Mouse (Mus musculus) 416B (cell line): ENCODE results near the gene Mta1.

Experiments used
- DNase-seq: peaks from one replicate; pipeline ENCODE4 v3.0.0; 2011; ENCODE audit warnings: low read depth

The Mta1 gene

DNA sequence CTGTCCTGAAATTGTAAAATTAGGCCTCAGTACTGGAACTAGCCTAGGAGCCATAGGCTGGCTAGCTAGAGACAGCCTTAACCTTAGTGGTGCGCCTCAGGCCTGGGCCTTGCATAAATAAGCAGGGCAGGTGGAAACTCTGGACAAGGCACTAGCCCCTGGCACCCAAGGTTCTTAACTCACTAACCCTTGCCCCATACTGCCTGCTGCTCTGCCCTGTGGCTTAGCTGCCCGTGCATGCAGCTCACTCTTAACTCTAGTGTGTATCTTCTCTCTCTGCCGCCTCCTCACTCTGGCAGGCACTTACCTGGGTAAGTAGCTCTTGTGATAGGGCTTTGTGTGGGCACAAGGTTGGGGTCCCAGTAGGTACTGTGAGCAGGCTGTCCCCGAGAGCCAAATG lies 36.4 kb downstream of the Mta1 start:
- DNase-seq: no peak

DNA sequence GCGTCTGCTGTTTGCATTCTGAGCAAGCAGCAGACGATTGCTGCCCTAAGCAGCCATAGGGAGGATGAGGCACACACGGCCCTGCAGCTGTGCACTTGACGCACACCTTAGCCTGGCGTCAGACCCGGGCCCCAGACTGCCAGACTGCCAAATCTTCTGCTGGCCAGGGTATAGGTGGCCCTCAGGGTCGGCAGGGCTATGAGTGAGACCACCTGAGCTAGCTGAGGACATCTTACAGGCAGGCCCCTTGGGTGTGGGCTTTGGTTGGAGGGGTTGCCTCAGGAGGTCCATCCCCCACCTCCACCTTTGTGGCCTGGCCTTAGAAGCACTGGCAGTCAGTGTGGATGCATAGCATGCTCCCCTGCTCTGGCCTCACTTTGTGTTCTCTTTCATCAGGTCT lies 37.3 kb downstream of the Mta1 start:
- no peak for DNase-seq

DNA sequence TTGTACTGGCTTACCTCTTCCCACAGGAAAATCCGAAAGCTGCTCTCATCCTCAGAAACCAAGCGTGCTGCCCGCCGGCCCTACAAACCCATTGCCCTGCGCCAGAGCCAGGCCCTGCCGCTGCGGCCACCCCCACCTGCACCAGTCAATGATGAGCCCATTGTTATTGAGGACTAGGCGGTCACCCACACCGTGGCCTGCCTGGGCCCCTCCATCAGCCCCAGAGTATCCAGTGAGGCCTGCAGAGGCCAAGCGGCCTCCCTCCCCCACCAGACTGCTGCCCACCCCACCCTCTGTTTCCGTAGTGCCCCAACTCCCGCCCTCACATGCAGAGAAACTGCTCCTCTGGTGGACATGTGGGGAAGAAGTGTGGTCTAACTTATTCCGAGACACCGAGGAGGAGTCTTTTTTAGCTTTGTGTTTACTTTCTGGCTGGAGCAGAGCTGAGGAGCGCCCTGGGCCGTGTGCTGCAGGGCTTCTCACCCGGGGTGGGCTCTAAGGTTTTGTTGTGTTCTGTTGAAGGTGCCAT lies 38.5 kb downstream of the Mta1 start:
- no peak for DNase-seq

DNA sequence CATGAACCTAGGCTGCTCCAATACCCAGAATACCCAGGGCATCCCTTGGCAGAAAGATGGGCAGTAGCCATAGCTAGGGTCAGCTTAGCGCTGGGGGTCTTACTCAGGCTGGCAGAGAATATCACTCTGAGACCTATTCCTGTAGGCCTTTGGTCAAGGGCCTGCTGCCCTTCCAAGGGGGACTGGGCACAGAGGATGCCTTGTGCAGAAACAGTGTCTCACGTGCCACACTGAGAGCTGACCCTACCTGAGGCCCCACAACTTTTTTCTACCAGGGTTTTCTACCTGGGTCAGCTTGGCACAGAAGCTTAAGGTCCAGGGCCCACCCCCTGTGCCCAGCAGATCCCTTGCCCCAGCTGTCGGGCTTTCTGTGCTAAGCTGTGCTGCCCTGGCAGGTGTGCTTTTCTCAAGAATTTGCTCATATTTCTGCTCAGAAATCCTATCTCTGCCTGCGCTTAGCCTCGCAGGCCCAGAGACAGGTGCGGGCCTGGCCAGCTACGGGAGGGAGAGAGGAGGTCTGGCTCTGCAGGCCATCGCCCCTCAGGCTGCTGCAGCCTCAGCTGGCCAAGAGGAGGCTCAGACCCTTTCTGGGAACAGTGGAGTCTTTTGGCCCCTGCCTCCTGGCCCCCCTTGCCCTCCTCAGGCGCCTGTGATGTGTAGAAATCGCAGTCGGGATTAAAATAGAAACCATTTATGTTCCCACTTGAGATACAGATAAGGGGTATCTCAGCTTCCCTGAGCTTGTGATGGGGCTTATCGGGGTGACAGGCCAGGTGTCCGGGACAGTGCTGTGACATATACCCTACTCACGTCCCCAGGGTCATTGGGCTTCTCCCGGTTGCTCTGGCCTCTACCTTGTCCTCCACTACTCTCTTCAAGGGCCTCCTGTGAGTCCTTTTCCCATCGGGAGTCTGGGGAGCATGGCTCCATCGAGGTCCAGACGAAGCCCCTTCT lies 39.5 kb downstream of the Mta1 start:
- DNase-seq: no peak

DNA sequence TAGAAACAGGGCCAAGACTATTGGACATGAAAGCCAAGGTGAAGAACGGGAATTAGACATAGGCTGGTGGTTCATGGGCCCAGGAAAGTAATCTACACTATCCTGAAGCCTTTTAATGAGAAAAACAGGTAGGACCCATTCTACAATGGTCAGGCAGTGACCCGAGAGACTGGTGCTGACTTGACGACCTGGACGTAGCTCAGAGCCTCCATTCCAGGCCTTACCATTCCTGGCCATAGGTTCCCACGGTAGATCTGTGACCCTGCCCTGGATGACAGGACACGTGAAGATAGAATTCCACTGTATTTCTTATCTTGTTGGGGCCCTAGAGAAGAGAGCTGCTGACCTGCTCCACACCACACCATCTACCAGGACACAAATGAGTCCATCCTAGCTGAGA lies 40.2 kb downstream of the Mta1 start:
- no peak for DNase-seq

DNA sequence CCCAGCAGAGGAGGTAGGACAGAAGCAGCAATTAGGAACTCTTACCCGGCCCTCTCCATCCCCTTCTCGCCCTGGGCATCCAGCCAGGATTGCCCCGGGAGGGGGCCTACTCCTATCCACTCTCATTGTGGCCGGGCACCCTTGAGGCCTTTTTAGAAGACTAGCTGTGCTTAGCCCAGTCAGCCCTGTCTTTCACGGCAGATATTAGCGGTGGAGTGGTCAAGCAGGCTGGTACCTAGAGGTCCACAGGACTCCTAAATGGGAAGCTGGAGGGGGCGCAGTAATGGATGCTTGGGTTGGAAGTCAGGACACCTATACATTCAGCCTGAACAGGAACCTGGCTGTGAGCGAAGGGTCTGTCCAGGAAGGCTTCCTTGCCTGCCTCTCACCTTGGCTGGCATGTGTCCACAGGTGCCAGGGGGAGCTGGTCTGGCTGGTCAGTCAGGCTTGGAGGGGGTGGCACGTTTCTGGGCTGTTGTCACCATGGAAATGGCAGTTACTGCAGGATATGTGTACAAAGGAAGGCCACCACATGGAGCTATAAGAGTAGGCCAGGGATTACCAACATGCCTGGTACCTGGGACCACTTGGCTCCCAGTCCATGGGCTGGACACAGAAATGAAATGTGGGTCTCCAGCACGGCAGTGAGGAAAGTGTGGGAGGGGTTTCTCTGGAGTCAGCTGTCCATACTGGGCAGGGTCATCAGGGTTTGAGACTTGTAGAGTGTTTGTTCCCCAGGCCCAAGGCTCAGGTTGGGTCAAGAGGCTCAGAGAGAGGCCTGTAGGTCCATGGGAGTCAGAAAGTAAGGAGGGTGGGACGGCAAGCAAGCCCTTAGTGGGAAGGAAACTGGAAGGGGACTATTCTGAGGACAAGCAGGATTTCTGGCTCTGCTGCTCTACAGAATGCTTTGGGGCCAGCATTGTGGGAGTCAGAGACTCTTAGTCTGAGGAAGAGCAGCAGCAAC lies 41.1 kb downstream of the Mta1 start:
- DNase-seq: no peak

DNA sequence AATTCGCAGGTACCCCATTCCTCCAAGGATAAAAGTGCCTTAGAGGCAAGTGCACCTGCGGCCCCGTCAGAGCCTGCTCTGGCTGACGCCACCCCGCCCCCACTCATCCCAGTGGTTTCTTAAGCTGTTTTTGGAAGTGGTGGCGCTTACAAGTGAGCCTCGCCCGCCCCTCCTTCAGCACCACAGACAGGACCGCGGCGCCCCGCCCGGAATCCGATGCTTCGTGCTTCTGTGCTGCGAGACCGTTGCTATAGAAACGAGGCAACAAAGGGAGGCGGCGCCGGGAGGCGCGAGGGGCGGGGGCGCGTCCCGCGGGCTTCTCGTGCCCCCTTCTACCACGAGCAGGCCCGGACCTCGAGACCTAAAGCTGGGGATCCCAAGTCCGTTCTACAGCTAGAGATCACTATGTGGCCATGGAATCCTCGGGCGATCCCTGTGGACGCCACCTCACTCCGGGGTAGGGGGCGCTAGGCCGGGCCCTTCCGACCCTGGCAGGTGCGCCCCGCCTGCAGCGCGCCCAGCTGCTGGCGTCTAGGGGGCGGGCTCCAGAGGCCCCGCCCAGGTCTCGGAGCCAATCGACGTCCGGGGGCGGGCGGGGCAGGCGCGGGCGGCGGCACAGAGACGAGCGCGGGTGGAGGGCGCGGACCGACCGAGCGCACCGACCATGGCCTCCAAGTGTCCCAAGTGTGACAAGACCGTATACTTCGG lies 42.0 kb downstream of the Mta1 start, which contains the start of gene Crip2:
Crip2 (plus strand) TSS at position 329 of the 708 bp plus-strand sequence.
- DNase-seq: no peak

DNA sequence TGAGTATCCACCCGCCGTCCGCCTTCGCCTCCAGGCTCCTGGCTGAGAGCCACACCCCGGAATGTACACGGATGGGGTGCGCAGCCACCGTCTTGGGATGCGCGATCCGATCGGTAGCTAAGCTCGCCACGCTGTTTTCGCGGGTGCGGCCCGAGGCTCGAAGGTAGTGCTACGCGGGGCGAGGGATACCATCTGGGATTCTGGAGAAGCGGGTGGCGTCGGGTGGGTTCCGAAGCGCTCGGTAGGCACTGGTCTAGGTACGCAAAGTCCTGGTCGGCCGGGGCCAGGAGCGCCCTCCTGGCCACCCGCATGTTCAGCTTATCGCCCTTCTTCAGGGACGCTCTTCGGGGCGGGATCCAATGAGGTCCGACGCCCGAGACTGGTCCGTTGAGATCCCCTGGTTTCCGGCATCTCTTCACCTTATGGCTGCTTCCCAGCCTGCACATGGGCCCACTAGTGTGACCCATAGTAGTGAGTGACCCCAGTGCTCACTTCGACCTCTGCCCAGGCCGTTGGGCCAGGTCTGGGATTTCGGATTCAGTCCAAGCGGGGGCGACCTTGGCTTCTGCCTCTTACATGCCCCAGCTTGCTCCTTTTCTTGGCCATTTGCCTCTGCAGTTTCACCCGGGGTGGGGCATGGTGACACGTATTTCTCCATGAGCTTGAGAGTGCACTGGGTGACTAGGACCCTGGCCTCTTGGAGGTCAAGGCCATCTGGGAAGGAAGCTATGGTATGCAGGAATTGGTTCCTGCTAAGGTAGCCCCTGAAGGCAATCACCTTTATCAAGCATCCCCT lies 42.7 kb downstream of the Mta1 start:
- DNase-seq: no peak

DNA sequence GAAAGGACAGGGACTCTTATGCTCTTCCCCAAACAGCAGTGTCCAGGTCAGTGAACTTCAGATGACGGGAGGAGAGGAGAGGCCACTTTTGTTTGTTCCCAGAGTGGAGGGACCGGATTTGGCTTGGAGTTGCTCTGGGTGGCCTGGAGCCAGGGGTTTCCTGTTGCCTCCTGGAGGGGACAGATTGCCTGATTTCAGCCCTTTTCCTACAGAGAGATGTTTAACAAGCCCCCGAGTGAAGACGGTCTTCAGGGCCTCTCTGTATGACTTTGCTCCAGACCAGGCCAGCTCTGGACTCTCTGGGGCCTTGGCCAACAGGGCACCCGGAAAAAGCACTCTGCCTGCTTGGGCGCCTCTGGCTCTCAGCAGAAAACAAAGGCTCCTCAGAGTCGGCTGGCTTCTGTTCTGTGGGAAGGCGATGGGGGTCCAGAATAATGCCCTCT lies 43.5 kb downstream of the Mta1 start:
- DNase-seq: no peak

DNA sequence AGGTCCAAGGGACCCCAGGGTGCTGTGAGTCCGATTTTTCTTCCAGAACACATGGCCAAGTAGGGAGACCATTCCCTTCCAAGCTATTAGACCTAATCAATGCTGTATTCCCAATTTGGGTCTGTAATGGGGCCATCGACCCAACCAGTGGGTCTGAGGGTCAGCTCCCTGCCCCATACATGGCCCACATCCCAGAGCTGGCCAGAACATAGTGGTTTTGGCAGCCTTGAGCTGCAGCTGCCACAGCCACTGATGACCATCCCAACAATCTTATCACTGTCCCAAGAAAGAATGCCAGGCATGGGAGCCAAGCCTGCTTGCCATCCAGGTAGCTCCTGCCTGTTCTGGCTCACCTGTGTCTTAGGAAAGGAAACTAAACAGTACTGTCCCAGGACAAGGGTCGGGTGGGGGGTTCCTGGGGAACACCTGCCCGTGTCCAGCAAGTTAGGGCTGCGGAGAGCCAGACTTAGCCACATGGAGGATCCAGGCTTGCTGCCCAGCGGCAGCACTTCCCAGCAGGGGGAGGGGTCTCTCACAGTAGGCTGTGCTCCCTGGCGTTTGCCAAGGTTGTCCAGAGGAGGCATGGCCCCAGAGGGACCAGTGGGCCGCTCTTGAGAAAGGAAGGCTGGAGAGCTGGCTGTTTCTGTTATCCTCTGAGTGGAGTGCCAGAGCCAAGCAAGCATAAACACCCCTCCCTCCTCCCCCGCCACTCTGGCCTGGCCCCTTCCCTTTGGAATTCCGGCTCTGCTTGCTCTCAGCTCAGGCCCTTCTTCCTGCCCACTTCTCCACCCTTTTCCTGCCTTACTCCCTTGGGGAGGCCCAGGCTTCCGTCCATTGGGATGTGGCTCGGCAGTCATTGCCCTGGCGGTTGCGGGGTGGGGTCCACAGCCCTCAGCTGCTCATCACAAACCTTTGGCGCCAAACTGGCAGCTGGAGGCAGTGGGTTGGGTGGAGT lies 44.2 kb downstream of the Mta1 start:
- DNase-seq: no peak

DNA sequence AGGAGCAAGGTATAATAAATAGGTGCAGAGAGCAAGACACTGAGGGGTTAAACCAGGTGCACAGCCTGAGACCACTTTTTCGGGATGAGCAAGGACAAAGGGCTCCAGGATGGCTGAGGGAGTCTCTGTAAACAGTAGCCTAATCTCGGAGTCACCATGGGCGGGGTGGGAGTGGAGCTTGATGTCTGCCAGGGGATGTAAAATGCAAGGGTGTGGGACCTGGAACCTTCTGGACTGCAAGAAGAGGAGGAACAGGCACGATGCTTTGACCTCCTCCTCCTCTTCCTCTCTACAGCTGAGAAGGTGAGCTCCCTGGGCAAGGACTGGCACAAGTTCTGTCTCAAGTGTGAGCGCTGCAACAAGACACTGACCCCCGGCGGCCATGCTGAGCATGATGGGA lies 45.1 kb downstream of the Mta1 start:
- DNase-seq: peak; percentile 21

DNA sequence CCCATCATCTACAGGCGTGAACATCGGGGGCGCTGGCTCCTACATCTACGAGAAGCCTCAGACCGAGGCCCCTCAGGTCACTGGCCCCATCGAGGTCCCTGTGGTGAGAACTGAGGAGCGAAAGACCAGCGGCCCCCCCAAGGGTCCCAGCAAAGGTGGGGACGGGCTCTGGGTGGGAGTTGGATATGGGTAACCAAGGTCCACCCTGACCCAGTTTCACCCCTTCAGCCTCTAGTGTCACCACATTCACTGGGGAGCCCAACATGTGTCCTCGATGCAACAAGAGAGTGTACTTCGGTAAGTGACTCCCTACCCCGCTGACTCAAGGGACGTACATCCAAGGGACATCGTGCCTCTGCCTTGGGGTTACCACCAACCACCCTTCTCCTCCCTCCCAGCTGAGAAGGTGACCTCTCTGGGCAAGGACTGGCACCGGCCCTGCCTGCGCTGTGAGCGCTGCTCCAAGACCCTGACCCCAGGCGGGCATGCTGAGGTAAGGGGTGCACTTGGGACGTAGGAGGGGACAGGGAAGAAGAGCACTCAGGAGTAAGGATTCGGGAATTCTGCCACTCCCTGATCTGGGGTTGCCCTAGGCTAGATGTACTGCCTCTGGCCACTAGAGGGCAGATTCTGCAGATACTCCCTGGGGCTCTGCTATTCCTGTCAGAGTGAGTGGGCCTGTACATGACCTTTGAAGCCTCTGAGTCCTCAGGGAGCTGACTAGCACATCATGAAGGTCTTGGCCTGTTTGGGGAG lies 46.1 kb downstream of the Mta1 start:
- DNase-seq: peak; percentile 36

DNA sequence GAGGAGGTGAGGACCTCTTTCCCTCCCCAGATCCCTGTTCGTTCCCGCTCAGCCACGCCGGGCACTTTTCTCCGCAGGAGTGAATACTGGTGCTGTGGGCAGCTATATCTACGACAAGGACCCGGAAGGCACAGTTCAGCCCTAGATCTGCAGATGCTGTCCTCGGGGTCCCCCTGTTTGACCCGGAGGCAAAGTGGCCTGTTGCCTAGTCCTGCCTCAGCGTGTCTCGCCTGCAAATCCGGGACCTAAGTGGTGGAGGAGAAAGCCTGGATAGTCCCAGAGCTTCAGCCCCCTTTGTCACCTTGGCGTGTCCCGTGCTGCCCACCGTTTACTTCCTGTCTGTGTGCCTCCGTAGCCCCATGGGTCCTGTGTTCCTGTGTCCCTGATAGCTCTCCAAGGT lies 46.8 kb downstream of the Mta1 start:
- no peak for DNase-seq

DNA sequence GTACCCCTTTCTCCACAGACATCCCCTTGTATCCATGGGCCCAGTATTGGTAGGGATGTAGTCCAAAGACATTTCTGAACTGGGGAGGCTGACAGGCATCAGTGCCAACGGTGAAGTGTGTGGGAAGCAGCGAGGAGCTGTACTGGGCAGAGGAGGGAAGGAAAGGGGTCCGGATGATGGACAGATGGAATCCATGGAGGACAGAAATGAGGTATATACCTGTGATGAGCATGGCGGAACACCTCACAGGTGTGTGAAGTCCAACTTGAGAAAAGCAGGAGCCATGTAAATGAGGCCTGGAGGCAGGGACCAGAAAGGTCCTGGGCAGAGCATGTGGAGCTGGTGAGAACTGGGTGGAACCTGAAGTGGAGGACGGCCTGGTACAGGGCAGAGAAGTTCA lies 47.5 kb downstream of the Mta1 start:
- DNase-seq: no peak

DNA sequence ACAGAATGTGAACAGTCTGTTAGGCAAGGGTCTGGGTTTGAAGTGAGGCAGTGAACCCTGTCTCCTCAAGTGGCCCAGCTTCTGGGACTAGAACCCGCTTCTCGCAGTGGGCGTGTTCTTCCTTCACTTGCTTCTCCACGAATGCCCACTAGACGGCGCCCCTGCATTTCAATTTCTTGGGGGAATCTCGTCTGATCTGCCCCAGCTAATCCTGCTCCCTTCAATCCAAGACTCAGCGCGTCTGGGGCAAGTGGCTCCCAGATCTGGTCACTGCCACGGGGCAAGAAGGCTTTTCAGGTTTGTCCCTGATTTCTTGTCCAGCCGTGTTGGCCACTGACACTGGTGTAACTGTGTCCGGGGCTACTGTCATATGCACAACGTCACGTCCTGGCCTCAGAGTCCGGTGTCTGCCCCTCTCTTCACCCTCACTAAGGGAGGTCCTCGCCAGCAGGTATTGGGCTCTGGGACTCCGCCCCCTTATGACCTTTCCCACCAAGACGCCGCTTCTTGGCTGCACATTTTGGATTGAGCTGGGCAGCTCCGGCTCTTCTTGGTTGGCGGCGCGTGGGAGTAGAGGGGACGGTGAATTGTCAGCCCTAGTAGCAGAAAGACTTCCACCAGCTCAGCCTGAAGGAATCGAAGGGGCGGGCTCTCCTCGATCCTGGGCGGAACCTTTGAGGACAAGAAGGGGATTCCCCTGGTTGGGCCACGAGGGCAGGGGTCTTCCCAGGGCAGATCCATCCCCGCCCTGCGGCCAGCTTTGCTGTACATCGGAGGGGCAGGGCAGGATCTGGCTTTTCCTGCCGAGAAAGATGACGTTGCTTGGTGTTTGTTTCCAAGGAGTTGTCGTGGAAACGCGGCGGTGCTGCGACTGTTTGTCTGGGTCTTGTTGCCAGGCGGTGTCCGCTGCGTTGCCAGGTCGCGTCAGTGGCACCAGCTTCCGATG lies 48.3 kb downstream of the Mta1 start, which contains the start of gene Crip1:
Crip1 (plus strand) TSS at position 205 of the 946 bp plus-strand sequence.
- DNase-seq: peak; percentile 77

DNA sequence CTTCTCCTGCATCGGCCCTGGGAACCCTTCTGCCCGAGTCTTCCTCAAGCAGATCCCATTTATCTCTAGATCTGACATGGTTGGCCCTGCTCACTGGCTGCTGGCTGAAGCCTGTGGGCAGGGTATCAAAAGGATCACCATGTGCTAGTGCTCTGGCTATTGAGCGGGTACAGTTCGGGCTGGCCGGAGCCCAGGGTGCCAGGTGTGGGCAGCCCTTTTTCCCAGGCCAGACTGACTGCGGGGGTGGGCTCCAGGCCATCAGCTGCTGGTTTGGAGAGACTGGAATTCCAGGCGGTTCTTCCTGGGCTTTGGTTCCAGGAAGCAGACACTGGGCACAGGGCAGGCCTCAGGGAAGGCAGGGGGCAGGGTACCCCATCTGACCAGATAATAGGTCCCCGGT lies 49.4 kb downstream of the Mta1 start:
- no peak for DNase-seq

DNA sequence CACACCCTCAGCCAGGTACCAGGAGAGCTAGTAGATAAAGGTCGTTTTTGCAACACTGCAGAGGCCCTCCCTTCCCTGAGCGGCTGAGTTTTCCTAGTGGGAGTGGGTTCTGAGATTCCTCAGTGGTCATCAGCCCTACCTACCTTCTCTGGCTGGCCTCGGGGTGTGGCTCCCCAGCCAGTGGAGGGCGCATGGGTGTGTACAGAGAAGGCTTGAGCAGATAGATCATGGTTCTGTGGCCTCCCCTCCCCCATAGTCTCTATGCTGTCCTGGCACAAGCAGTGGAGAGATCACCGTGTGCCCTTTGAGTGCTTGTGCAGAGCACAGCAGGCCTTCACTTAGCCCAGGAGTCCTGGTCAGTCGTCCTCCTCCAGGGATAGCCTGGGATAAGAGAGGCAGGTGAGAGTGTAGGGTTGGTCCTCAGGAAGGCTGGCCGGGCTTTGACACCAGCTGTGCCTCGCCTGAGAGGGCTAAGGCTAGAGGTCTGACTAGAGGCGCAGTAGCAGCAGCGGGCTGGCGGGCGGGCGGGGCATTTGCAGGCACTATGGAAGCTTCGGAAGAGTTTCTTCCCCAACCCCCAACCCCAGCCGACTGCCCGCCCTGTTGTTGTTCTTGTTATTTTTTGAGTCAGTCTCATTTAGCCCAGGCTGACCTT lies 50.4 kb downstream of the Mta1 start:
- DNase-seq: peak; percentile 46
